Mouse (Mus musculus): Measurements from ENCODE around the gene Ccnd2.

Gene Ccnd2

GRCm38 (mm10) chr6:127152106-127152951, at the start of gene Ccnd2:
Gene Ccnd2 (minus strand): TSS chr6:127152193.
- peak; percentile 55 for DNase-seq

GRCm38 (mm10) chr6:127196985-127197384, 45.0 kb upstream of the Ccnd2 start:
- DNase-seq = no peak

- DNase-seq = peak; percentile 31
Observed at GRCm38 (mm10) chr6:127181296-127181695, 29.3 kb upstream of the Ccnd2 start.

- DNase-seq = peak; percentile 29
Observed at GRCm38 (mm10) chr6:127179056-127179759, 27.2 kb upstream of the Ccnd2 start.

- DNase-seq = no peak
Observed at GRCm38 (mm10) chr6:127177962-127178361, 26.0 kb upstream of the Ccnd2 start.

GRCm38 (mm10) chr6:127177441-127177840, 25.4 kb upstream of the Ccnd2 start:
- no peak for DNase-seq

GRCm38 (mm10) chr6:127172461-127172860, 20.5 kb upstream of the Ccnd2 start:
- no peak for DNase-seq

- no peak for DNase-seq
Observed at GRCm38 (mm10) chr6:127170734-127171133, 18.7 kb upstream of the Ccnd2 start.

GRCm38 (mm10) chr6:127165663-127166062, 13.7 kb upstream of the Ccnd2 start:
- DNase-seq = no peak

GRCm38 (mm10) chr6:127162842-127163241, 10.8 kb upstream of the Ccnd2 start:
- no peak for DNase-seq

- no peak for DNase-seq
Observed at GRCm38 (mm10) chr6:127157321-127157720, 5.3 kb upstream of the Ccnd2 start.

GRCm38 (mm10) chr6:127155468-127155867, 3.5 kb upstream of the Ccnd2 start:
- no peak for DNase-seq

GRCm38 (mm10) chr6:127154708-127155268, 2.8 kb upstream of the Ccnd2 start:
- peak; percentile 37 for DNase-seq

- DNase-seq = no peak
Observed at GRCm38 (mm10) chr6:127153972-127154707, 2.1 kb upstream of the Ccnd2 start.

GRCm38 (mm10) chr6:127153296-127153800, 1.4 kb upstream of the Ccnd2 start:
- no peak for DNase-seq

- DNase-seq = peak; percentile 43
Observed at GRCm38 (mm10) chr6:127151565-127152105, 358 bp downstream of the Ccnd2 start.

GRCm38 (mm10) chr6:127150663-127151564, 1.1 kb downstream of the Ccnd2 start:
- peak; percentile 68 for DNase-seq

GRCm38 (mm10) chr6:127149944-127150662, 1.9 kb downstream of the Ccnd2 start:
- DNase-seq = peak; percentile 32

- no peak for DNase-seq
Observed at GRCm38 (mm10) chr6:127149303-127149943, 2.6 kb downstream of the Ccnd2 start.

Data from right cerebral cortex, postnatal 14 days (tissue).